Mouse (Mus musculus): Measurements from ENCODE around the gene St3gal2. TPM values are rescaled to one million over a fixed set of nuclear protein-coding genes. Genes with fewer than 3 reads are reported as not detected.

St3gal2 gene
- polyA plus RNA-seq, 2 experiments, result 9.6 to 11.7 TPM

GRCm38 (mm10) chr8:110918460-110918859, 1.3 kb upstream of the St3gal2 start:
- ATAC-seq (ENCODE audit: insufficient read depth) (no peak), DNase-seq (ENCODE audit: low read depth in 3 of 3, low spot score in 3 of 3) (no peak)
- no peak overlapping the region for H3K27ac ChIP-seq
- no peak overlapping the region for H3K9ac ChIP-seq (replicated peaks)
- no peak overlapping the region; the same call in 1 of the 2 replicates for H3K4me2 ChIP-seq (ENCODE audit: low read depth)
- no peaks in the 10 kb centered on the region for H3K27me3 ChIP-seq (ENCODE audit: control insufficient read depth, insufficient read depth, low read length)
- H3K4me3 ChIP-seq (ENCODE audit: insufficient read depth in 1 of 2, low read depth in 2 of 2, low read length in 2 of 2), result no peak overlapping the region
- TF ChIP-seq EP300 (IDR thresholded peaks at IDR 0.05; ENCODE audit: low read depth) (no peak), CTCF (IDR thresholded peaks at IDR 0.05; ENCODE audit: low read depth) (no peak)
- no peaks in the 10 kb centered on the region for H3K9me3 ChIP-seq (ENCODE audit: control insufficient read depth, low read length)
- H3K4me1 ChIP-seq (replicated peaks; ENCODE audit: control insufficient read depth in 2 of 2, insufficient read depth in 2 of 2, low read length in 1 of 2), result peaks cover 24 to 31% of the 10 kb centered on the region in 2 experiments
- WGBS (ENCODE audit: insufficient replicate concordance), result 53% methylated on average over 8 of the region's 8 CpGs
- H3K36me3 ChIP-seq (replicated peaks; ENCODE audit: control insufficient read depth, insufficient read depth, low read depth), result peaks cover 2% of the 10 kb centered on the region

DNA sequence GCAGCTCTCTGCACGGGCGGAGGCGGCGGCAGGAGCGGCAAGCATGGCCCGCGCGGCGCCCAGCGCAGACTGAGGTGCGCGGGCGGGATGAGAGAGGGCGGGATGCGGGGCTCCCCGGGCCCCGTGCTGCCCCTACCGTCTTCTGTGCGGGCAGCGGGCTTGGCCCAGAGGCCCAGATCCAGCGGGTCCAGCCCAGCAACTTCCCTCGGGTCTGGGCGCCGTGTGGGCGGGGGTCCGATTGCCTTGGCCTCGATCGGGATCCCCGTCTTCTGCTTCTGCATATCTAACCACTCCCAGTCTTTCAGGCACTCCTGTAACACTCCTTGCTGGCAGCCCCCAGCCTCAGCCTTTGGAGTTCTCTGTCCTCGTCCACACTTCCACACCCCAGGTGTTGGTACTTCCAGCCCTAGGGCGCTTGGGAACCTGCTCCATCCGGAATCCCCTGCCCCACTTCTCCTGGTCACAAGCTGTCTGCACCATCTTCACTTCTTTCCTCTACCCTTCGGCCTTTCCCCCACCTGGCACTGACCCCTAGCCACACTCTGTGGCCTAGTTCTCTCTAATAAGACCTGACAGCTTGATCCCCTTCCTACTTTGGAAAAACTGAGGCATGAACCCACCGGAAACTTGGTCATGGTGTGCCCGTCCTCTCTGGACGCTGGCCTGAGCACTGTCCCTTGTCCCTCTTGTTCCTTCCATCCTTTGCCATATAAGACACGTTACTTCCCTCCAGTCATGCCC, 480 bp downstream of the St3gal2 start:
- Histone ChIP-seq H3K9ac (replicated peaks) (peak overlapping the region; percentile 95), H3K4me2 (ENCODE audit: low read depth) (peak overlapping the region; percentile 90), H3K9me3 (ENCODE audit: control insufficient read depth, low read length) (no peaks in the 10 kb centered on the region), H3K4me3 (ENCODE audit: insufficient read depth in 1 of 2, low read depth in 2 of 2, low read length in 2 of 2) (peak overlapping the region; percentile 79 to 92), H3K27ac (peak overlapping the region; percentile 97), H3K4me1 (replicated peaks; ENCODE audit: control insufficient read depth in 2 of 2, insufficient read depth in 2 of 2, low read length in 1 of 2) (peaks cover 30 to 44% of the 10 kb centered on the region in 2 experiments), H3K27me3 (ENCODE audit: control insufficient read depth, insufficient read depth, low read length) (no peaks in the 10 kb centered on the region), H3K36me3 (replicated peaks; ENCODE audit: control insufficient read depth, insufficient read depth, low read depth) (peaks cover 5% of the 10 kb centered on the region)
- no peak for TF ChIP-seq CTCF (IDR thresholded peaks at IDR 0.05; ENCODE audit: low read depth)
- no peak for TF ChIP-seq EP300 (IDR thresholded peaks at IDR 0.05; ENCODE audit: low read depth)
- DNase-seq (ENCODE audit: low read depth in 3 of 3, low spot score in 3 of 3) (no peak), ATAC-seq (ENCODE audit: insufficient read depth) (peak; percentile 5)
- WGBS (ENCODE audit: insufficient replicate concordance), result 3% methylated on average over 34 of the region's 37 CpGs

DNA sequence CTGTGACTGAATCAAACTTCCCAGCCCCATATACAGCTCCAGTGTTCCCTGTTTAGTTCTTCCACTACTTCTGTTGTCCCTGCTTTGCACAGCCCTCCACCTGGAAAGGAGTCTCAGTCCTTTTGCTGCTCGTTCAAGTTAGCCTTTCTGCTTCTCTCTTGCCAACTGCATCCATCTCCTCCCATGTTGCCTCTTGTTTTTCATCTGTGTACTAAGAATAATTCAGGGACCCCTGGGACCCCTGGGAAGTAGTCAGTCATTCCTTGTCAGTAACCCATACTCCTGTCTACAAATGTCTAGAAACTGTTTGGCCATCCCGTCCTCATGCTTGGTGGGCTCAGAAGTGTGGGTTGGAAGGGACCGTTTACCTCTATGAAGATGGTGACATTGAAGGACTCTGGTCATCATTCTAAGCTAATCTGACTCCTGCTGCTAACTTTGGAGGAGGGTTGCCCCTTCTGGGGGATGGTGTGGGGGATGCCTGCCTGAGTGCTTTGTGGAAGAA, 1.1 kb downstream of the St3gal2 start:
- Histone ChIP-seq H3K27ac (peak overlapping the region; percentile 97), H3K27me3 (ENCODE audit: control insufficient read depth, insufficient read depth, low read length) (no peaks in the 10 kb centered on the region), H3K9ac (replicated peaks) (peak overlapping the region; percentile 95), H3K9me3 (ENCODE audit: control insufficient read depth, low read length) (no peaks in the 10 kb centered on the region), H3K4me1 (replicated peaks; ENCODE audit: control insufficient read depth in 2 of 2, insufficient read depth in 2 of 2, low read length in 1 of 2) (peaks cover 36 to 50% of the 10 kb centered on the region in 2 experiments), H3K4me3 (ENCODE audit: insufficient read depth in 1 of 2, low read depth in 2 of 2, low read length in 2 of 2) (peak overlapping the region; percentile 79 to 92), H3K36me3 (replicated peaks; ENCODE audit: control insufficient read depth, insufficient read depth, low read depth) (peaks cover 5% of the 10 kb centered on the region), H3K4me2 (ENCODE audit: low read depth) (peak overlapping the region; percentile 90)
- ATAC-seq (ENCODE audit: insufficient read depth), result no peak
- DNase-seq (ENCODE audit: low read depth in 3 of 3, low spot score in 3 of 3), result no peak
- WGBS (ENCODE audit: insufficient replicate concordance), result 43% methylated on average over 3 of the region's 3 CpGs
- TF ChIP-seq CTCF (IDR thresholded peaks at IDR 0.05; ENCODE audit: low read depth), result no peak
- TF ChIP-seq EP300 (IDR thresholded peaks at IDR 0.05; ENCODE audit: low read depth), result no peak

DNA sequence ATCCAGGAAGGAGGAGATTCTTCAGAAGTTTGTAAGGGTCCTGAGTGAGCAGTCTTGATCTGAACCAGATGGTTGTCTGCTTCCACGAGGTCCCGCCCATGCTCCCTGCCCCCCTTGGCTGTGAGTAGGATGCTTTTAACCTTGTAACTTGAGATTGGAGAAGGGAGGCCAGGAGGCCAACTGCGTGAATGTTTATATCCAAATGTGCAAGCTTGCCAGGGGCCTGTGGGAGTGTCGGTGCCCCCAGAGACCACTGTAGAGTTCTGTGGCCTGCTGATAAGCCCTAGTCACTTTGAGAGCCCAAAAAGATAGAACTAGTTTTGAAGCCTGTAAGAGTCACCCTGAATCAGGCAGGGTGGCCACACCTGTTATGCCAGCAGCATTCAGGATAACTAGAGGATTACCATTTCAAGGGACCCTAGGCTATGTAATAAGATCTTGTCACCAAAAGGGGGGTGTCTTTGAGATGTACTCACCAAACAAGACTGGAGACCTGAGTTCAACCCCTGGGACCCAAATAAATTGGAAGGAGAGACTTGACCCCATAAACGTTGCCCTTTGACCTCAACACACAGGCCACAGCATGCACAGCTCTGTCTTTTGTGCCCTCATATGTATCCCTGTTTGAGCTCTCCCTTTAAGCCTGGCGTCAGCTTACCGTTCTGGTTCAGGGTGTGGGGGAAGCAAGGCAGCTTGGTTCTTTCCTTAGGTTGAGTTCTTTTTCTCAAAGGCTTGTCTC, 1.9 kb downstream of the St3gal2 start:
- ATAC-seq (ENCODE audit: insufficient read depth) (peak; percentile 79), DNase-seq (ENCODE audit: low read depth in 3 of 3, low spot score in 3 of 3) (peak; percentile 84 to 85 (median 84))
- Histone ChIP-seq H3K36me3 (replicated peaks; ENCODE audit: control insufficient read depth, insufficient read depth, low read depth) (peaks cover 5% of the 10 kb centered on the region), H3K27me3 (ENCODE audit: control insufficient read depth, insufficient read depth, low read length) (no peaks in the 10 kb centered on the region), H3K4me3 (ENCODE audit: insufficient read depth in 1 of 2, low read depth in 2 of 2, low read length in 2 of 2) (peak overlapping the region; percentile 79 to 92), H3K9ac (replicated peaks) (peak overlapping the region; percentile 95), H3K27ac (peak overlapping the region; percentile 97), H3K4me2 (ENCODE audit: low read depth) (peak overlapping the region; percentile 90), H3K4me1 (replicated peaks; ENCODE audit: control insufficient read depth in 2 of 2, insufficient read depth in 2 of 2, low read length in 1 of 2) (peaks cover 40 to 56% of the 10 kb centered on the region in 2 experiments), H3K9me3 (ENCODE audit: control insufficient read depth, low read length) (no peaks in the 10 kb centered on the region)
- TF ChIP-seq CTCF (IDR thresholded peaks at IDR 0.05; ENCODE audit: low read depth), result no peak
- TF ChIP-seq EP300 (IDR thresholded peaks at IDR 0.05; ENCODE audit: low read depth), result peak; percentile 90
- 20% methylated on average over 7 of the region's 7 CpGs for WGBS (ENCODE audit: insufficient replicate concordance)

DNA sequence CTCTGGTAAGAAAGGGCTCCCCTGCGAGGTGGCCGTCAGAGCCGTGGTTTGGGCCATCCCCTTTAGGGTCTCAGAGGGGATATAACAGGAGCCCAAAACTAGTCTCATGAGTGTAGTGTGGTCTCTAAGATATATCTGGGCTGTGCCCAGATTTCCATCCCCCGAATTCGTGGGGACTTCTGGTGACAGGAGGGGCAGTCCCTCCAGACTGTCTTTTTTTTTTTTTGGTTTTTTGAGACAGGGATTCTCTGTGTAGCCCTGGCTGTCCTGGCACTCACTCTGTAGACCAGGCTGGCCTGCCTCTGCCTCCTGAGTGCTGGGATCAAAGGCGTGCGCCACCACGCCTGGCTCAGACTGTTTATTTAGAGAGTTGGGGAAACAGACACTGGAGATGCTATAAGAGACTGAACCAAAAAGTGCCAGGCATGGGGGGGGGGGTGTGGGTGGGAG, 6.0 kb downstream of the St3gal2 start:
- 62% methylated on average over 8 of the region's 8 CpGs for WGBS (ENCODE audit: insufficient replicate concordance)
- Histone ChIP-seq H3K4me1 (replicated peaks; ENCODE audit: control insufficient read depth in 2 of 2, insufficient read depth in 2 of 2, low read length in 1 of 2) (peaks cover 68 to 85% of the 10 kb centered on the region in 2 experiments), H3K4me2 (ENCODE audit: low read depth) (peak overlapping the region; percentile 40), H3K36me3 (replicated peaks; ENCODE audit: control insufficient read depth, insufficient read depth, low read depth) (peaks cover 5% of the 10 kb centered on the region), H3K9me3 (ENCODE audit: control insufficient read depth, low read length) (no peaks in the 10 kb centered on the region), H3K9ac (replicated peaks) (no peak overlapping the region), H3K27me3 (ENCODE audit: control insufficient read depth, insufficient read depth, low read length) (no peaks in the 10 kb centered on the region), H3K27ac (peak overlapping the region; percentile 65), H3K4me3 (ENCODE audit: insufficient read depth in 1 of 2, low read depth in 2 of 2, low read length in 2 of 2) (no peak overlapping the region)
- ATAC-seq (ENCODE audit: insufficient read depth) (no peak), DNase-seq (ENCODE audit: low read depth in 3 of 3, low spot score in 3 of 3) (no peak)
- TF ChIP-seq CTCF (IDR thresholded peaks at IDR 0.05; ENCODE audit: low read depth) (no peak), EP300 (IDR thresholded peaks at IDR 0.05; ENCODE audit: low read depth) (no peak)

All from liver, embryonic 14.5 days (tissue).